ENCODE assay signal across 21 mouse cellular contexts in the genomic region with DNA sequence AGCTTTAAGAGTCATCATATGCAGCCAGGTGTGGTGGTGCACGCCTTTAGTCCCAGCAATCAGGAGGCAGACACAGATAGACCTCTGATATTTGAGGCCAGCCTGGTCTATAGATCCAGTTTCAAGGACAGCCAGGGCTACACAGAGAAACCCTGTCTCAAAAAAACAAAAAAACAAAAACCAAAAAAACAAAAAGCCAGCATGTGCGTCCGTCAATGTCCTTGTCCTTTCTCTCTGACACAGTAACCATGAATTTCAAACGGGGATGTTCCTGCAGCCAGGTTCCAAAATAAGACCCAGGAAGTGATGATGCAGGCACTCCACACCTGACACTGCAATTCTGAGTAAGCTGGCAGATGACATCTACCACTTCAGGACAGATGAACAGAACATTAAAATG. TPM values are rescaled to one million over a fixed set of nuclear protein-coding genes. Genes with fewer than 3 reads are reported as not detected.
"Had no signal": no experiment of that assay in that cellular context is flagged by ENCODE, and none has a peak within 500 bp of the region (broad histone marks: within the 10 kb centered on the region; RNA-seq: fewer than 3 reads in every experiment).

No protein-coding gene starts in this region.

- H3K4me3 ChIP-seq: lung, embryonic 15.5 days; megakaryocyte, embryonic 14.5 days; midbrain, embryonic 13.5 days; midbrain, embryonic 15.5 days; neural tube, embryonic 13.5 days; neural tube, embryonic 15.5 days had no signal

- DNase-seq: liver, postnatal 0 days; lung, adult 2 months; lung, postnatal 14 days; lung, postnatal 36 days; retina, postnatal 1 day; right cerebral cortex, adult 18-20 months; right cerebral cortex, postnatal 25 days; right cerebral cortex, postnatal 4 days; spleen, adult 18-20 months; thymus, adult 18-20 months; thymus, postnatal 14 days; thymus, postnatal 36 days had no signal

- H3K27ac ChIP-seq: lung, embryonic 15.5 days; macrophage; midbrain, embryonic 13.5 days; midbrain, embryonic 15.5 days; neural tube, embryonic 13.5 days; neural tube, embryonic 15.5 days had no signal

RNA-seq across cellular contexts. Expression of a gene that starts 21.5 kb away (rescaled TPM):
- total RNA-seq: megakaryocyte progenitor cell, adult 5-6 weeks; monocyte, adult 5-6 weeks had no signal
